ENCODE assay signal across 30 mouse cellular contexts in the genomic region with DNA sequence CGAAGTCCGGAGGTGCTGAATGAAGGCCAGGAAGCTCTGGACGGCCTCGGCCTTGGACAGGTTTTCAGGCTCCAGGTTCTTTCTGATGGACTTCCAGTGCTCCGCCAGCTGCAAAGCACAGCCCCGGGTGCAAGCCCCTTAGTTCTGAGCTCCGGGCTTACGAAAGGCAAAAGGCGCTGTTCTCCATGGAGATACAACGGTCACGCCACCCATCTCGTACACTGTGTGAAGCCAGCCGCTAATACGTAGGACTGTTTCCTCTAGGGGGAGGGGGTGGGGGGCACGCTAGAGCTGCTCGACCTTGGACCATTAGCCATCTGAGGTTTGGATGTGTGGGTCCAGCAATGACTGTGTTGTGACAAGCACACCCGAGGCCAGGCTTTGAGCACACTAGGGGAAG. TPM values are rescaled to one million over a fixed set of nuclear protein-coding genes. Genes with fewer than 3 reads are reported as not detected.
A peak's percentile ranks its signal among the peaks of the same experiment; 100 is the strongest.
DNase-seq lines count a peak whose midpoint lies in the region; ATAC-seq and TF ChIP-seq lines count a peak whose summit lies in the region.
"Had no signal": no experiment of that assay in that cellular context is flagged by ENCODE, and none has a peak within 500 bp of the region (broad histone marks: within the 10 kb centered on the region; RNA-seq: fewer than 3 reads in every experiment).

No protein-coding gene starts in this region.

- H3K4me2 ChIP-seq in forebrain, embryonic 12.5 days = no peak overlapping the region
- H3K4me2 ChIP-seq: embryonic facial prominence, embryonic 12.5 days; heart, embryonic 15.5 days; hindbrain, embryonic 12.5 days; limb, embryonic 12.5 days; liver, embryonic 15.5 days; lung, embryonic 14.5 days had no signal

- no peak for TF ChIP-seq CTCF in testis, adult 2 months (IDR thresholded peaks at IDR 0.05; ENCODE audit: control insufficient read depth, insufficient read depth, insufficient replicate concordance, low read depth, low read length)

- H3K4me3 ChIP-seq in forebrain, embryonic 12.5 days (replicated peaks) = no peak overlapping the region
- H3K4me3 ChIP-seq in forebrain, embryonic 10.5 days = no peak overlapping the region
- H3K4me3 ChIP-seq in testis, adult 2 months (ENCODE audit: control insufficient read depth, low read depth, low read length) = peak overlapping the region; percentile 35
- H3K4me3 ChIP-seq: embryonic facial prominence, embryonic 12.5 days; heart, embryonic 10.5 days; heart, embryonic 15.5 days; hindbrain, embryonic 12.5 days; left cerebral cortex, adult 2 months; limb, embryonic 12.5 days; liver, embryonic 15.5 days had no signal

- no peak for DNase-seq in forebrain, embryonic 10.5 days (ENCODE audit: extremely low spot score, low spot score)
- no peak for DNase-seq in testis, postnatal 14 days (ENCODE audit: low spot score)
- peak; percentile 68 for DNase-seq in ZHBTc4 (ENCODE audit: low read depth, low spot score)
- no peak for DNase-seq in embryo, embryonic 11 days
- no peak for DNase-seq in right cerebral cortex, adult 2 months (ENCODE audit: low spot score in 2 of 2)
- DNase-seq: cerebellum, adult 11 months; cerebellum, adult 9-10 months; cerebellum, postnatal 36 days; gastrocnemius, postnatal 25 days; heart, adult 11 months; kidney, postnatal 25 days; lung, embryonic 14.5 days; lung, postnatal 14 days; midbrain, embryonic 14.5 days; right cerebral cortex, postnatal 25 days had no signal

- 0 out of 2 replicates have a peak, but pooled peaks have one; percentile 17 for ATAC-seq in forebrain, embryonic 12.5 days (ENCODE audit: low FRiP score)
- ATAC-seq: activated CD4-positive, CD25-positive, alpha-beta regulatory T cell, adult 4 months; CD4-positive, CD25-positive, alpha-beta regulatory T cell, adult 4 months; hindbrain, postnatal 0 days; intestine, postnatal 0 days had no signal

- H3K9ac ChIP-seq in forebrain, embryonic 12.5 days = no peak overlapping the region
- H3K9ac ChIP-seq: embryonic facial prominence, embryonic 12.5 days; heart, embryonic 15.5 days; hindbrain, embryonic 12.5 days; limb, embryonic 12.5 days; liver, embryonic 15.5 days; lung, embryonic 14.5 days had no signal

- no peak for TF ChIP-seq POLR2A in testis, adult 2 months (IDR thresholded peaks at IDR 0.05; ENCODE audit: control insufficient read depth, low read depth, low read length)

- H3K27me3 ChIP-seq in forebrain, embryonic 12.5 days = no peaks in the 10 kb centered on the region
- H3K27me3 ChIP-seq in forebrain, embryonic 10.5 days (ENCODE audit: poor library complexity, severe bottlenecking) = no peaks in the 10 kb centered on the region
- H3K27me3 ChIP-seq in testis, adult 2 months (ENCODE audit: control insufficient read depth, insufficient read depth, low read length) = no peaks in the 10 kb centered on the region
- H3K27me3 ChIP-seq: embryonic facial prominence, embryonic 12.5 days; heart, embryonic 15.5 days; hindbrain, embryonic 12.5 days; limb, embryonic 12.5 days; liver, embryonic 15.5 days had no signal

- no peak overlapping the region for H3K27ac ChIP-seq in forebrain, embryonic 12.5 days
- H3K27ac ChIP-seq in forebrain, embryonic 10.5 days = no peak overlapping the region
- no peak overlapping the region for H3K27ac ChIP-seq in testis, adult 2 months (ENCODE audit: control insufficient read depth, insufficient read depth, low read depth, low read length)
- H3K27ac ChIP-seq: embryonic facial prominence, embryonic 12.5 days; heart, embryonic 10.5 days; heart, embryonic 15.5 days; hindbrain, embryonic 12.5 days; hindbrain, postnatal 0 days; left cerebral cortex, adult 2 months; limb, embryonic 12.5 days; liver, embryonic 15.5 days had no signal

- H3K9me3 ChIP-seq in forebrain, embryonic 12.5 days = no peaks in the 10 kb centered on the region
- H3K9me3 ChIP-seq in forebrain, embryonic 10.5 days = no peaks in the 10 kb centered on the region
- H3K9me3 ChIP-seq: embryonic facial prominence, embryonic 12.5 days; heart, embryonic 10.5 days; heart, embryonic 15.5 days; hindbrain, embryonic 12.5 days; limb, embryonic 12.5 days; liver, embryonic 15.5 days had no signal

- H3K4me1 ChIP-seq in forebrain, embryonic 12.5 days = no peaks in the 10 kb centered on the region
- H3K4me1 ChIP-seq in forebrain, embryonic 10.5 days = no peaks in the 10 kb centered on the region
- H3K4me1 ChIP-seq in testis, adult 2 months (ENCODE audit: control insufficient read depth, insufficient read depth, low read length) = peaks cover 8% of the 10 kb centered on the region
- H3K4me1 ChIP-seq: embryonic facial prominence, embryonic 12.5 days; hindbrain, embryonic 12.5 days; limb, embryonic 12.5 days; liver, embryonic 15.5 days had no signal

- H3K36me3 ChIP-seq in forebrain, embryonic 12.5 days (replicated peaks) = no peaks in the 10 kb centered on the region
- no peaks in the 10 kb centered on the region for H3K36me3 ChIP-seq in forebrain, embryonic 10.5 days (replicated peaks)
- H3K36me3 ChIP-seq in testis, adult 2 months (ENCODE audit: control insufficient read depth, insufficient read depth, low read length) = no peaks in the 10 kb centered on the region
- H3K36me3 ChIP-seq: embryonic facial prominence, embryonic 12.5 days; heart, embryonic 10.5 days; heart, embryonic 15.5 days; hindbrain, embryonic 12.5 days; limb, embryonic 12.5 days had no signal

- 88% methylated on average over 17 of the region's 17 CpGs for WGBS in forebrain, embryonic 12.5 days
- 90% methylated on average over 17 of the region's 17 CpGs for WGBS in forebrain, embryonic 10.5 days

RNA-seq across cellular contexts. Expression of a gene that starts 29.1 kb away (rescaled TPM):
- polyA plus RNA-seq in forebrain, embryonic 12.5 days (2016; fragmentation: Nextera tagmentation; extraction: Ambion mirVana) = 13.7 and 14.5 TPM in 2 replicates
- polyA plus RNA-seq in forebrain, embryonic 10.5 days (2016; fragmentation: Nextera tagmentation; extraction: Ambion mirVana) = 19.7 and 20.1 TPM in 2 replicates
- 36.2 and 37.1 TPM in 2 replicates for polyA plus RNA-seq in testis, adult 2 months (2012; rRNA removed)

RNA-seq across cellular contexts. Expression of a gene that starts 30.7 kb away (rescaled TPM):
- 13.4 and 14.1 TPM in 2 replicates for polyA plus RNA-seq in forebrain, embryonic 12.5 days (2016; fragmentation: Nextera tagmentation; extraction: Ambion mirVana)
- polyA plus RNA-seq in forebrain, embryonic 10.5 days (2016; fragmentation: Nextera tagmentation; extraction: Ambion mirVana) = 11.1 and 11.4 TPM in 2 replicates
- 8.2 and 10.9 TPM in 2 replicates for polyA plus RNA-seq in testis, adult 2 months (2012; rRNA removed)

RNA-seq across cellular contexts. Expression of a gene that starts 46.9 kb away (rescaled TPM):
- not detected in 2 replicates for polyA plus RNA-seq in forebrain, embryonic 12.5 days (2016; fragmentation: Nextera tagmentation; extraction: Ambion mirVana)
- polyA plus RNA-seq in forebrain, embryonic 10.5 days (2016; fragmentation: Nextera tagmentation; extraction: Ambion mirVana) = not detected in 2 replicates
- polyA plus RNA-seq in testis, adult 2 months (2012; rRNA removed) = not detected in 2 replicates
- polyA plus RNA-seq: activated CD4-positive, CD25-positive, alpha-beta regulatory T cell, adult 4 months; CD4-positive, CD25-positive, alpha-beta regulatory T cell, adult 4 months; embryonic facial prominence, embryonic 12.5 days; heart, embryonic 10.5 days; hindbrain, embryonic 12.5 days; intestine, postnatal 0 days; liver, adult 2 months; lung, embryonic 14.5 days; midbrain, embryonic 14.5 days; thymus, postnatal 0 days had no signal

RNA-seq across cellular contexts. Expression of a gene that starts 49.3 kb away (rescaled TPM):
- 0.03 and 0.08 TPM in 2 replicates for polyA plus RNA-seq in forebrain, embryonic 12.5 days (2016; fragmentation: Nextera tagmentation; extraction: Ambion mirVana)
- polyA plus RNA-seq in forebrain, embryonic 10.5 days (2016; fragmentation: Nextera tagmentation; extraction: Ambion mirVana) = 0.02 TPM in 1 of 2 replicates, not detected in the other
- 0.01 TPM in 1 of 2 replicates, not detected in the other for polyA plus RNA-seq in testis, adult 2 months (2012; rRNA removed)
- polyA plus RNA-seq: activated CD4-positive, CD25-positive, alpha-beta regulatory T cell, adult 4 months; CD4-positive, CD25-positive, alpha-beta regulatory T cell, adult 4 months; liver, adult 2 months had no signal
